Mouse (Mus musculus): ENCODE results near the gene Bcor. TPM values are rescaled to one million over a fixed set of nuclear protein-coding genes. Genes with fewer than 3 reads are reported as not detected.

Bcor gene
- total RNA-seq, 2 experiments from 2014 or later = 21.1 to 23.3 TPM

GRCm38 (mm10) chrX:12065782-12066181 lies 94.4 kb downstream of the Bcor start:
- no peak for DNase-seq

GRCm38 (mm10) chrX:12062932-12063260 lies 97.3 kb downstream of the Bcor start:
- DNase-seq = no peak

- DNase-seq = no peak
Observed at GRCm38 (mm10) chrX:12062121-12062931, 97.8 kb downstream of the Bcor start.

- no peak for DNase-seq
Observed at GRCm38 (mm10) chrX:12060848-12061247, 99.3 kb downstream of the Bcor start.

GRCm38 (mm10) chrX:12057210-12057609 lies 102.9 kb downstream of the Bcor start:
- DNase-seq = no peak

GRCm38 (mm10) chrX:12053315-12053914 lies 106.7 kb downstream of the Bcor start:
- DNase-seq = no peak

- DNase-seq = no peak
Observed at GRCm38 (mm10) chrX:12052651-12053050, 107.5 kb downstream of the Bcor start.

GRCm38 (mm10) chrX:12048721-12049120 lies 111.4 kb downstream of the Bcor start:
- no peak for DNase-seq

GRCm38 (mm10) chrX:12048166-12048565 lies 112.0 kb downstream of the Bcor start:
- DNase-seq = no peak

GRCm38 (mm10) chrX:12047223-12047911 lies 112.8 kb downstream of the Bcor start:
- DNase-seq = no peak

- no peak for DNase-seq
Observed at GRCm38 (mm10) chrX:12046676-12047075, 113.5 kb downstream of the Bcor start.

GRCm38 (mm10) chrX:12043352-12043751 lies 116.8 kb downstream of the Bcor start:
- no peak for DNase-seq

GRCm38 (mm10) chrX:12041453-12041852 lies 118.7 kb downstream of the Bcor start:
- no peak for DNase-seq

- DNase-seq = no peak
Observed at GRCm38 (mm10) chrX:12014726-12015464, 145.3 kb downstream of the Bcor start.

GRCm38 (mm10) chrX:12010660-12011059 lies 149.5 kb downstream of the Bcor start:
- DNase-seq = no peak

- DNase-seq = peak; percentile 27
Observed at GRCm38 (mm10) chrX:12009046-12009445, 151.1 kb downstream of the Bcor start.

GRCm38 (mm10) chrX:12007832-12008540 lies 152.2 kb downstream of the Bcor start:
- no peak for DNase-seq

- DNase-seq = peak; percentile 74
Observed at GRCm38 (mm10) chrX:12006882-12007753, 153.0 kb downstream of the Bcor start.

GRCm38 (mm10) chrX:12006031-12006881 lies 153.9 kb downstream of the Bcor start:
- DNase-seq = peak; percentile 80
